Mouse (Mus musculus): ENCODE measurements around the gene Olfr1090.

The Olfr1090 gene

GRCm38 (mm10) chr2:86758893-86759292 lies at the start of gene Olfr1090:
Gene Olfr1090 (minus strand): TSS chr2:86758993.
- DNase-seq (ENCODE audit: low spot score in 2 of 2) = no peak

DNA sequence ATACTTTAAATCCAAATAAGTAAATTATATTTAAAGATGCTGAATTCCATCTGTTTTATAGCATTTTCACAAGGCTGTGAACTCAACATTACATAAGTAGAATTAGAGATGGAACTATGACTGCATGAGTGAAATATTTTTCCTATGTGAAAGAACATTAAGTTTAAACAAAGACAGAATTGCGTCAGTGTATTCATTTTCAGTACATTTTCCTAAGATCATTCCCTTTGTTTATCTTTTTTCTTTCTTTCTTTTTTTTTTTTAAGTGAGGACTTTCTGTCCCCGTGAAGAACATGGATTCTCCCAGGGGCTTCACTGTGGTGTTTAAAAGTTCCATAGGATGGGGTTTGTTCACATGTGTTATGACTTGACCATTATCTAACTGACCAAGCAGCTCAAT lies 23.4 kb upstream of the Olfr1090 start, which contains the start of gene Olfr1093:
Gene Olfr1093, plus strand, starts transcription at position 301 of the 400 bp plus-strand sequence.
- DNase-seq (ENCODE audit: low spot score in 2 of 2) = no peak

DNA sequence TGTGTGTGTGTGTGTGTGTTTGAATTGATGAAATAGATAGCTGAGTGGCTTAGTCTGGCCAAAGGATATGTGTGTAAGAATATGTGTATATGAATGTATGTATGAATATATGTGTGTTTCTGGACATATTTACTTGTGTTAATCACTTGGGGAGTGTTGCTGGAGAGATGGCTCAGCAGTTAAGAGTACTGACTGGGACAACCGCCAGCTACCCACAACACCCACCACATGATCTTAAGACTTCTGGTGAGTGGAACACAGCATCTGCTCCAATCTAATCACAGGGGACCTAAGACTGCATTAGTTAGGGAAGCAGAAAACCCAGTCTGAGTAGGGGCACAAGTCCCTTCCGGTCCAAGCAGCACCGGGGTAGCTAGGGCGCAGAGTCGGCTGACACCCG lies 2.3 kb upstream of the Olfr1090 start:
- DNase-seq (ENCODE audit: low spot score in 2 of 2) = no peak

- no peak for DNase-seq (ENCODE audit: low spot score in 2 of 2)
Observed at GRCm38 (mm10) chr2:86733601-86734000, 25.2 kb downstream of the Olfr1090 start, which contains the start of gene Olfr1089. Gene Olfr1089 (minus strand): TSS chr2:86733701.

All from urinary bladder, adult 18-20 months (tissue).